Mouse (Mus musculus) embryo, embryonic 10 days (tissue): Measurements from ENCODE around the gene Suv39h1.
"Not testable (repeated sequence)": the region's sequence is repeated elsewhere in the genome, so short reads cannot be mapped to it uniquely, and the experiment has no call there.

ENCODE experiments used
- DNase-seq: peaks from one replicate; pipeline ENCODE4 v3.0.0-alpha.2; 2015; ENCODE audit warnings: low spot score

The Suv39h1 gene

GRCm38 (mm10) chrX:8026811-8027210 is 47.7 kb downstream of the Suv39h1 start:
- DNase-seq, result no peak

- no peak for DNase-seq
These were observed 49.8 kb downstream of the Suv39h1 start for GRCm38 (mm10) chrX:8024795-8025194.

GRCm38 (mm10) chrX:8020111-8020778 is 54.3 kb downstream of the Suv39h1 start:
- DNase-seq, result peak; percentile 18

- DNase-seq, result no peak
These were observed 56.3 kb downstream of the Suv39h1 start, which contains the start of gene Glod5 for GRCm38 (mm10) chrX:8018286-8018685. Glod5 (minus strand) TSS chrX:8018492.

GRCm38 (mm10) chrX:8017142-8017541 is 57.4 kb downstream of the Suv39h1 start:
- peak; percentile 73 for DNase-seq

- not testable (repeated sequence) for DNase-seq
These were observed 58.9 kb downstream of the Suv39h1 start for GRCm38 (mm10) chrX:8015675-8016074.

- peak; percentile 49 for DNase-seq
These were observed 60.8 kb downstream of the Suv39h1 start for GRCm38 (mm10) chrX:8013569-8014314.

GRCm38 (mm10) chrX:8013157-8013556 is 61.4 kb downstream of the Suv39h1 start:
- DNase-seq, result no peak
